Mouse (Mus musculus): ENCODE measurements around the gene Rapgefl1.

DNA sequence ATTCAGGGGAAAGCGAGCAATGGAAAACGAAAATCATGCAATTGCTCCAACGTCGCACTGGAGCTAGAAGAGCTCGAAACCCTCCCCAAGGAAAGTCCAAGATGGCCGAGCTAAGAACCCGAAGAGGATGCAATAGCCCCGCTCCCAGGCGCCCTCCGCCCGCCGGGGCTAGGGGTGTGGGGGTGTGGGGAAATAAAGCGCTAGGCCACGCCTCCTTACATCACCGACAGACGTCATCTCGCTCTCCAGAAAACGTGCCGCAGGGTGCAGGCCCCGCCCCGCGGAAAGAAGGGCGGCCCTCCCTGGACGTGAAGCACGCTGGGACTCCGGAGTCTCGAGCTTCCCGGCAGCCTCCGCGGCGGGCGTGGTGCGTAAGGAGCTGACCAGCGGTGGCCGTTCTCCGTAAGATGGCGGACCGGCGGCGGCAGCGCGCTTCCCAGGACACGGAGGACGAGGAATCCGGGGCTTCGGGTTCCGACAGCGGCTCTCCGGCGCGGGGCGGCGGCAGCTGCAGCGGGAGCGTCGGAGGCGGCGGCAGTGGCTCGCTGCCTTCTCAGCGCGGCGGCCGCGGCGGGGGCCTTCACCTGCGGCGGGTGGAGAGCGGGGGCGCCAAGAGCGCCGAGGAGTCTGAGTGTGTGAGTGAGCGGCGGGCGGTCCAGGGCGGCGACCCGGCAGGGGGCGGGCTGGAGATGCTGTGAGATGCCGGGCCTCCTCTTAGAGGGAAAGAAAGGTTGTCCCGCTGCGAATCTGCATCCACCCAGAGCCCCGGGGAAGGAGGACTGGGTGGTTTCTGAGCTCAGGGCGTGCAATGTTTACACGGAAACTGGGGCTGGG, 26.9 kb upstream of the Rapgefl1 start:
- TF ChIP-seq POLR2A (IDR thresholded peaks at IDR 0.05; ENCODE audit: control insufficient read depth, low read depth, low read length) (peak; percentile 99), CTCF (IDR thresholded peaks at IDR 0.05; ENCODE audit: control insufficient read depth, insufficient read depth, insufficient replicate concordance, low read depth, low read length) (no peak)
